Mouse (Mus musculus) lung, embryonic 16.5 days (tissue): ENCODE measurements at regions not wholly inside any gene's neighbourhood (a gene's known extent, or its start where the extent isn't known, plus 50 kb on each side); places are given as distances from the start of the nearest gene placed in this dataset.

Source experiments
- ATAC-seq: fragments of 200-750 bp; cut with Nextera tagmentation; 2 replicates; pipeline ENCODE4 v1.8.0; 2017; ENCODE audit warnings: low read depth, mild to moderate bottlenecking, moderate library complexity
- H3K27ac ChIP-seq: fragments of 300-500 bp; sonication (generic); 2 replicates; pipeline ENCODE4 v1.5.1; 2014; ENCODE audit warnings: mild to moderate bottlenecking, control low read depth, low read length
- H3K27me3 ChIP-seq: fragments of 300-500 bp; sonication (generic); 2 replicates; pipeline ENCODE4 v1.6.1; 2014; ENCODE audit warnings: low read depth, low read length, mixed read lengths; ENCODE audit not compliant: control insufficient read depth, insufficient read depth
- H3K36me3 ChIP-seq: fragments of 300-500 bp; sonication (generic); 2 replicates; pipeline ENCODE4 v1.6.1; 2014; ENCODE audit warnings: low read length; ENCODE audit not compliant: control insufficient read depth, insufficient read depth
- H3K4me1 ChIP-seq: fragments of 300-500 bp; sonication (generic); replicated peaks from 2 replicates; pipeline ENCODE4 v1.6.1; 2014; ENCODE audit warnings: low read length, mixed read lengths; ENCODE audit not compliant: control insufficient read depth, insufficient read depth
- H3K4me2 ChIP-seq: fragments of 300-500 bp; sonication (generic); 2 replicates; pipeline ENCODE4 v1.6.1; 2014; ENCODE audit warnings: low read depth, low read length, control low read depth
- H3K4me3 ChIP-seq: fragments of 300-500 bp; sonication (generic); 2 replicates; pipeline ENCODE4 v1.5.1; 2014; ENCODE audit warnings: mild to moderate bottlenecking, low read length, control low read depth
- H3K9ac ChIP-seq: fragments of 300-500 bp; sonication (generic); 2 replicates; pipeline ENCODE4 v1.6.1; 2014; ENCODE audit warnings: low read length, control low read depth
- H3K9me3 ChIP-seq: fragments of 300-500 bp; sonication (generic); 2 replicates; pipeline ENCODE4 v1.6.1; 2016; ENCODE audit warnings: low read length; ENCODE audit not compliant: control insufficient read depth
- WGBS: fragments of 180-500 bp; shearing (Covaris S2); extraction: QIAGEN DNeasy Blood & Tissue Kit; methylation state at CpG from one replicate; pipeline ENCODE4 v1.1.7; 2014; 5-methylcytosine and 5-hydroxymethylcytosine counted together

DNA sequence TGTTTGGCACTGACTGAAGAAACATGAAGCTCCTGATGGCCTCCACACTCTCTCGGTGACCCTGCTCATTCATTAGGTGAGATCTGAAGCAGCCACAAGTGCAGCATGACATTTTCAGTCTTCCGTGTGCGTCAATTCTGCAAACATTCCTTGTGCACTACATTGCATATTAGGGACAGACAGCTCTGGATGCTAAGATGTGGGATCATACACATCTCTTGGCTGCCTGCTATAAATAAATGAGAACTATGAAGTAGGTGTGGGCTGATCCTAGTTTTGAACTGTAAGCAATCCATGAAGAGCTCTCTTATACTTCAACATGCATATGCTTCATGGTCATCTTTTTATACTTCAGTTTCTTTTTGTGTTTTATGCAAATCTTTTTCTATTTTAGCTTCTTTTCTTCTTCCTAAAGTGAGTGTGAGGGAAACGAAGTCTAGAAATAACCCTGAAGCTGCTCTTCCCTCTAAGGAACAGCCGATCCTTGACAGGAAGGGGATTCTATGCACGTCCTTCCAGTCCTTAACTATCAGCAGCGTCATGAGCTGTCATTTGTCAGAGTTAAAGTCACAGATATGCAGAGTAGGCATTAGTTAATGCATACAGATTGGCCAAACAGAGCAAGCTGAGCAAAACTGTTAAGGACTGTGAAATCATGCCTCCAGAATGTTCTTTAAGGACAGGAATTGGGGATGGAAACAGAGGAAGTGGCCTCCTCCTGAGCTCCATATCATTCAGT is 104.1 kb upstream of the Rnaseh2b start:
- Histone ChIP-seq H3K4me3 (no peak overlapping the region), H3K36me3 (no peaks in the 10 kb centered on the region), H3K27ac (peak overlapping the region; percentile 50), H3K4me2 (no peak overlapping the region), H3K9ac (no peak overlapping the region), H3K4me1 (peaks cover 4% of the 10 kb centered on the region), H3K9me3 (no peaks in the 10 kb centered on the region), H3K27me3 (no peaks in the 10 kb centered on the region)
- ATAC-seq: peak; percentile 66
- 39% methylated on average over 7 of the region's 7 CpGs for WGBS

DNA sequence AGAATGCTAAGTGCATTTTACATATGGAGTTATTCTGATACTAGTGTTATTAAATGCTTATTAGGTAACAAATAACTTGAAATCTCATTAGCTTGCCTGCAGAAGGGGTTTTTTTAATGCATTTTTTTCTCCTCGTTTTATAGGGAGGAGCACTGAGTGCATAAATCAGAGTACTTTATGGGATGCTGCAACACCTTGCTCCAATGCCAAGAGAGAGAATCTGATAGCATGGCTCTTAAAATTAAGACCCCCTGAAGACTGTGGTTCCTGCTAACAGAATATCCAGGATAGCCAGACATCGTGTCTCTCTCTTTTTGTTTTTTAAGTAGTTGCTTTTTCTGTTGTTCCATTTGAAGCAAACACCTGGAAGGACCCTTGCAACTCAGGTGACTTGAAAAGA is 100.8 kb upstream of the Rnaseh2b start:
- ATAC-seq: no peak
- Histone ChIP-seq H3K9ac (no peak overlapping the region), H3K27me3 (no peaks in the 10 kb centered on the region), H3K4me3 (no peak overlapping the region), H3K27ac (no peak overlapping the region), H3K4me1 (peaks cover 10% of the 10 kb centered on the region), H3K4me2 (no peak overlapping the region), H3K9me3 (no peaks in the 10 kb centered on the region), H3K36me3 (no peaks in the 10 kb centered on the region)
- WGBS: 65% methylated on average over 2 of the region's 2 CpGs

DNA sequence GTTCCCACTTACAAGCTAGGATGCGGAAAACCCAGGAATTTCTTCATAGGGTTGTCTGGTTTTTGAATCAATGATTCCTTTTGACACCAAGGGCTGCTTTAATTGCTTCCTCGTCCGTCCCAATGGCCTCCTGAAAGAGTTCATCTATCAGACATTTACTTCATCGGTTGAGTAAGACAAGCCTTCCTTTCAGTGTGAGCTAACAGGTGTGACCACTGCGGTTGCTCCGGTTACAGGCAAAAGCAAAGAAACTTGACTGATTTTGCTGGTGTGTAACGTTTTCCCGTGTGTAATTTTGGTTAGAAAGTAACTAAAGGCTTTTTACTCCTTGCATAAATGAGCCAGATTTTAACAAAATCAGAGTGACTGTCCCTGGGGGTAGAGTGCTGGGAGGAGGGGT is 99.6 kb upstream of the Rnaseh2b start:
- H3K9ac ChIP-seq: no peak overlapping the region; the same call in 1 of the 2 replicates
- 59% methylated on average over 8 of the region's 8 CpGs for WGBS

DNA sequence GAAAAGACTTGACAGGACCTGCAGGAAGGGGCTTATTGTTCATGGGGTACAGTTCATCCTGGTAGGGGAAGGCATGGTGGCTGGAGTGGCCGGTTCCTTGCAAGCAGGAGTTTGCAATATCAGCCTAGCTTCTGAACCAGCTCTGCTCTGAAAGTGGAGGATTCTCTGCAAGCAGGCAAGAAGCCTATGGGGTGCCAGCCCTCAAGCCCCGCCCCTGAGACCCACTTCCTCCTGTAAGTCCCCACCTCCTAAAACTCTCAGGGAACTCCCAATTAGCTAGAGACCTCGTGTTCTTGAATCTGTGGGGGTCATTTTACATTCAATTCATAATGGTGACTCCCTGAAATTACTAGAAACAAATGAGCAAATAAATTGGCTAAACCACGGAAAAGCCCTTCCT is 99.0 kb upstream of the Rnaseh2b start:
- no peak overlapping the region for H3K4me3 ChIP-seq
- H3K4me2 ChIP-seq: no peak overlapping the region
- no peaks in the 10 kb centered on the region for H3K27me3 ChIP-seq
- no peaks in the 10 kb centered on the region for H3K9me3 ChIP-seq
- H3K36me3 ChIP-seq: no peaks in the 10 kb centered on the region
- H3K9ac ChIP-seq: no peak overlapping the region
- peak; percentile 41; the same call in 1 of the 2 replicates for ATAC-seq
- 25% methylated on average over 4 of the region's 4 CpGs for WGBS
- peaks cover 10% of the 10 kb centered on the region for H3K4me1 ChIP-seq
- H3K27ac ChIP-seq: peak overlapping the region; percentile 30; the same call in 1 of the 2 replicates

More for the DNA sequence above, 99.6 kb upstream of the Rnaseh2b start:
- no peak for ATAC-seq
- no peak overlapping the region for H3K4me3 ChIP-seq
- no peak overlapping the region for H3K4me2 ChIP-seq
- peak overlapping the region; percentile 30; the same call in 1 of the 2 replicates for H3K27ac ChIP-seq
- H3K36me3 ChIP-seq: no peaks in the 10 kb centered on the region
- H3K9me3 ChIP-seq: no peaks in the 10 kb centered on the region
- H3K27me3 ChIP-seq: no peaks in the 10 kb centered on the region
- peaks cover 10% of the 10 kb centered on the region for H3K4me1 ChIP-seq

DNA sequence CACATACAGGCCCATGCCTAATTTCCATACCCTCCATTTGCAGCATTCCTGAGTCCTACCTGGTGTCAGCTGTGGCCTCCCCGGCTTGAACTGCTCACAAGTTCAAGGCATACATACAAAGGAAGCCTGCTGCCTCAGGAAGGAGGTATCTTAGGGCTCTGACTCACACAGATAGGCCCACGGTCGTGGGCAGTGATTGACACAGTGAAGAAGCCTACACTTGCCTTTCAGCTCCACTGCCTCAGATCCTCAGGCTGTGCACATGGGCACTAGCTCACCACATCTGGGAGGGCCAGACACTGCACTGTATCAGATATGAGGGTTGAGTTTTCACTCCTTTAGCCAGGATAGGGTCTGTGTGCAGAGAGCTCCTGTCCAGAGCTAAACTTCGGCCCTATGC is 95.6 kb upstream of the Rnaseh2b start:
- no peak overlapping the region for H3K27ac ChIP-seq
- no peak overlapping the region for H3K4me2 ChIP-seq
- WGBS: 65% methylated on average over 4 of the region's 4 CpGs
- no peaks in the 10 kb centered on the region for H3K36me3 ChIP-seq
- ATAC-seq: no peak
- peaks cover 10% of the 10 kb centered on the region for H3K4me1 ChIP-seq
- no peak overlapping the region for H3K4me3 ChIP-seq
- no peak overlapping the region for H3K9ac ChIP-seq
- H3K27me3 ChIP-seq: no peaks in the 10 kb centered on the region
- no peaks in the 10 kb centered on the region for H3K9me3 ChIP-seq

DNA sequence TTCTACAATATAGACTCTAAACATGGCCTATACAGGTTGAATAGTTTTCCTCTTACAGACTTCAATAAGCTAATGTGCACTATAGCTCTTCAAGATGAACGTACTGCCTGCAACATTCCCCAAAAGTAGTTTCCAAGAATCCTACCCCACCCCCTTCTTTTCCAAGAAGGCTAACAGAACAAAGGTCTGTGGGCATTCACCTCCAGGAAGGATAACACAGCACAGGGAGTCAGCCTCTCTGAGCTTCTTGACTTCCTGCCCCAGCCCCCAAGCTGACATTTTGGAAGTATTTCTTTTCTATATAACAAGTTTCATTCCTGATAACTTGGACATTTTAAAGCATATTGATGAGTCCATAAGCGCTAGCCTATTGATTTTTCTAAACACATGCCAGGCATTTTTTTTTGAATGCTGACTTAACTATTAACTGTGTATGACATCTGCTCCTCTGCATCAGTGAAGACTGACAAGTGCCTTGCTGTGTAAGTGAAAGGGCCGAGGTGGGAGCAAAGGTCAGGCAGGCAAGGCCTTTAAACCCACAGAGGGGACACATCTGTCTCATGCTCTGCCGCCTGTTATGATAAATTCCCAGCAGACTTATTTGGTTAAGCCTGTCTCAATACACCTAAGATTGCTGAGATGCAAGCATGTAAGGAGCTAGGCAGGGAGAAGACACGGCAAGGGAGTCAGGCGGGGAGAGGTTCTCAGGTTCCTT is 93.8 kb upstream of the Rnaseh2b start:
- Histone ChIP-seq H3K27ac (no peak overlapping the region), H3K27me3 (no peaks in the 10 kb centered on the region), H3K36me3 (no peaks in the 10 kb centered on the region), H3K4me1 (peaks cover 3% of the 10 kb centered on the region), H3K9me3 (no peaks in the 10 kb centered on the region), H3K4me2 (no peak overlapping the region), H3K9ac (no peak overlapping the region), H3K4me3 (no peak overlapping the region)
- WGBS: 63% methylated on average over 6 of the region's 6 CpGs
- no peak for ATAC-seq

DNA sequence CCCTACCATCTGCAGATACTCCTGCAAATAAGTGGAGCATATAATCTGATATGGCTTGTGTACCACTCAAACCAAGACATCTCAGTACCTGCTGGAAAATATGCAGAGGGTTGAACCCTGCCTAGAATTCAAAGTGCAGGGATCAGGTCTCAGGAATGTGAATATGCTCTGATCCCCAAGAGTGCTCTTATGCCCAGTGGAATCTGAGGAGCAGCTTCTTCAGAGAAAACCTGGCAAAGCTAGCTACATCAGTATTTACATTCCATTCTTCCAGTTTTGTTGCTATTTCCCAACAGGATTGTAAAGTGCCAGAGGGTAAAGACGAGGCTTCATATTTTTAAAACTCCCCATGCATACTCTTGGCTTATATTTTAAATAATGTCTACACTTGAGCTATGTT is 77.3 kb upstream of the Rnaseh2b start:
- no peaks in the 10 kb centered on the region for H3K36me3 ChIP-seq

DNA sequence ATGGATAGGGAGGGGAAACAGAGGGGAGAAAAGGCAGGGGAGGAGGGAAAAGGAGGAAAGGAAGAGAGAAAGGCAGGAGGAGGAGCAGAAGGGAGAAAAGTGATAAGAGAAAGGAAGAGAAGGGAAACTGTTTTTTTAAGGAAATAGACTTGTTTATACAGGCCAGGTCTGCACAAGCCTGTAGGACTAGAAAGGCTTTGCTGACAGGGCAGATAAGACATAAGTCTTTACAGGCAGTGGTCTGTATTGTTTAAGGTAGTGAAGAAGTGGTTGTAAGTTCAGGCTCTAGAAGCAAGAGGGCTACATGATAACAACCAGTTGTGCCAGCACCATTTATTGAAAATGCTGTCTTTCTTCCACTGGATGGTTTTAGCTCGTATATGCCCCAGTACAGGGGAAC is 75.4 kb upstream of the Rnaseh2b start:
- Histone ChIP-seq H3K4me1 (0 out of 2 replicates have a peak, but pooled peaks cover 2% of the 10 kb centered on the region), H3K4me2 (no peak overlapping the region), H3K9ac (no peak overlapping the region), H3K27me3 (no peaks in the 10 kb centered on the region), H3K27ac (no peak overlapping the region), H3K9me3 (no peaks in the 10 kb centered on the region), H3K36me3 (no peaks in the 10 kb centered on the region), H3K4me3 (no peak overlapping the region)
- WGBS: 63% methylated on average over 1 of the region's 1 CpGs
- no peak for ATAC-seq

More for the DNA sequence above, 77.3 kb upstream of the Rnaseh2b start:
- Histone ChIP-seq H3K9ac (no peak overlapping the region), H3K27ac (0 out of 2 replicates have a peak overlapping the region, but pooled peaks have one; percentile 24), H3K9me3 (no peaks in the 10 kb centered on the region), H3K4me3 (no peak overlapping the region), H3K4me1 (0 out of 2 replicates have a peak, but pooled peaks cover 2% of the 10 kb centered on the region), H3K4me2 (no peak overlapping the region), H3K27me3 (no peaks in the 10 kb centered on the region)
- 13% methylated on average over 1 of the region's 1 CpGs for WGBS
- peak; percentile 61 for ATAC-seq

DNA sequence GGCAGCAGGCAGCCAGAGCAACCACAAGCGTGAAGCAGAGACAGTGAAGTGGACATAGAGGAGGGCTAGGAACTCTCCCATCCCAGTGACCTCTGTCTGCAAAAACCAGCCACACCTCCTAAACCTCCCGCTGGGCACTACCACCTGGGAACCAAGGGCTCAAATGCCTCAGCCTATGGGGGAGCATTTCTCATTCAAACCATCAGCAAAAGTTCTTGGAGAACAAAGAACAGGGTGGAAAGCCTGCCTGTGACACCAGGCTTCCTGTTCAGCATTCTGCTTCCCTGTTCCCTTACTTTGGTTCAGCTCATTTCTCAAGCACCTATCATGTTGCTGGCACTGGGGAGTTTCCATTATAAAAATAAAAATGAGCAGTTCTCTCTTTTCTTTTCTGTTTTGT is 74.4 kb upstream of the Rnaseh2b start:
- Histone ChIP-seq H3K27me3 (no peaks in the 10 kb centered on the region), H3K4me2 (no peak overlapping the region), H3K4me3 (no peak overlapping the region), H3K36me3 (no peaks in the 10 kb centered on the region), H3K4me1 (0 out of 2 replicates have a peak, but pooled peaks cover 2% of the 10 kb centered on the region), H3K27ac (no peak overlapping the region; the same call in 1 of the 2 replicates), H3K9ac (no peak overlapping the region), H3K9me3 (no peaks in the 10 kb centered on the region)
- ATAC-seq: no peak
- WGBS: 78% methylated on average over 2 of the region's 2 CpGs
